Mouse (Mus musculus) frontal cortex, postnatal 14 days (tissue): ENCODE measurements around the gene Bicd1.

Experiments used
- DNase-seq, 2 experiments: peaks; one replicate each; pipeline ENCODE4 v3.0.0; 2022; ENCODE audit warnings: low spot score in 2 of 2

The Bicd1 gene

GRCm38 (mm10) chr6:149567219-149567618 is 158.5 kb downstream of the Bicd1 start:
- no peak for DNase-seq

GRCm38 (mm10) chr6:149574288-149574687 is 165.6 kb downstream of the Bicd1 start:
- no peak for DNase-seq

- no peak for DNase-seq
Observed at GRCm38 (mm10) chr6:149580053-149580452, 171.4 kb downstream of the Bicd1 start.

GRCm38 (mm10) chr6:149585708-149586504 is 177.2 kb downstream of the Bicd1 start:
- DNase-seq, result no peak
